Mouse (Mus musculus): Measurements from ENCODE around the gene Fam102a.

- TF ChIP-seq POLR2A (IDR thresholded peaks at IDR 0.05; ENCODE audit: low read depth, low read length) (no peak), CTCF (conservative IDR thresholded peaks at IDR 0.05; ENCODE audit: insufficient read depth, insufficient read length, low read depth, low read length) (no peak)
These were observed 54.2 kb downstream of the Fam102a start for GRCm38 (mm10) chr2:32589213-32589795.

Measured in kidney, adult 2 months (tissue).